ENCODE assay signal across 10 mouse cellular contexts in the genomic region with DNA sequence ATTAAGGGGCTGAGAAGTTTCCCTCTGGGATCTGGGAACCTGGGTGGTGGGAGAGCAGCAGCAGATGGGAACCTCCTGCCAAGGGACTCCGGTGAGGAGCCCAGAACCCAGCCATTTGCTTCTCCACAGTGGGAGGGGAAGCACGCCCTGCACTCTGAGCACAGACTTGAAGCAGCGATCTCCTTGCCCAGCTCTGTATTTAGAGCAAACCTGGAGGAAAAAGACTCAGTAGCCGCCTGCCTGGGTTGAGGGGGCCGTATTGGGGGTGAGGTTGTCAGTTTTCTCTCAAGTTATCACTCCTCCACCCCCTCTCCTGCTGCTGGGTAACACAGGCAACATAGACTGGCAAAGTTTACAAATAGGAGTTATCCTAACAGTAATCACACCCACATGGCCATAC. TPM values are rescaled to one million over a fixed set of nuclear protein-coding genes. Genes with fewer than 3 reads are reported as not detected.
A peak's percentile ranks its signal among the peaks of the same experiment; 100 is the strongest.
DNase-seq lines count a peak whose midpoint lies in the region; ATAC-seq and TF ChIP-seq lines count a peak whose summit lies in the region.
"Had no signal": no experiment of that assay in that cellular context is flagged by ENCODE, and none has a peak within 500 bp of the region (broad histone marks: within the 10 kb centered on the region; RNA-seq: fewer than 3 reads in every experiment).

No protein-coding gene starts in this region.

- H3K9ac ChIP-seq in midbrain, embryonic 12.5 days (replicated peaks) = no peak overlapping the region

- H3K27ac ChIP-seq in layer of hippocampus, adult 2 months = no peak overlapping the region
- no peak overlapping the region for H3K27ac ChIP-seq in bone marrow macrophage, adult 2 months (ENCODE audit: insufficient read depth, low read depth, low read length)
- H3K27ac ChIP-seq in midbrain, embryonic 12.5 days (replicated peaks) = no peak overlapping the region

- no peaks in the 10 kb centered on the region for H3K9me3 ChIP-seq in midbrain, embryonic 12.5 days

- WGBS in midbrain, embryonic 12.5 days = 19% methylated on average over 5 of the region's 5 CpGs

- peak; percentile 33 to 51; a peak in 2 of 4 replicates for ATAC-seq in hematopoietic stem cell, adult 5-6 weeks (replicated peaks in 1 of 2; ENCODE audit: insufficient read depth in 1 of 2, low FRiP score in 2 of 2, low TSS enrichment in 1 of 2, low read depth in 1 of 2, poor library complexity in 2 of 2, severe bottlenecking in 2 of 2)
- peak; percentile 35; the same call in 1 of the 2 replicates for ATAC-seq in midbrain, embryonic 12.5 days (ENCODE audit: low FRiP score, low read depth)
- ATAC-seq in megakaryocyte progenitor cell, adult 5-6 weeks (replicated peaks; ENCODE audit: poor library complexity) = no peak

- no peak for TF ChIP-seq CTCF in layer of hippocampus, adult 2 months (conservative IDR thresholded peaks at IDR 0.05)
- no peak for TF ChIP-seq CTCF in bone marrow macrophage, adult 2 months (IDR thresholded peaks at IDR 0.05; ENCODE audit: low read depth, low read length)

- no peak for TF ChIP-seq POLR2A in bone marrow macrophage, adult 2 months (IDR thresholded peaks at IDR 0.05; ENCODE audit: borderline replicate concordance, low read depth, low read length)

- peaks cover 65% of the 10 kb centered on the region for H3K27me3 ChIP-seq in midbrain, embryonic 12.5 days

- DNase-seq in layer of hippocampus, adult 2 months (ENCODE audit: low spot score in 2 of 2) = no peak
- no peak for DNase-seq in layer of hippocampus, adult 18-20 months (ENCODE audit: low spot score in 2 of 2)
- no peak for DNase-seq in thymus, postnatal 4 days
- DNase-seq in frontal cortex, postnatal 36 days (ENCODE audit: low spot score in 2 of 2) = no peak
- DNase-seq: cerebellum, adult 9-11 months had no signal

- H3K4me1 ChIP-seq in bone marrow macrophage, adult 2 months (ENCODE audit: control insufficient read depth, insufficient read depth, low read length) = no peaks in the 10 kb centered on the region
- H3K4me1 ChIP-seq in midbrain, embryonic 12.5 days = no peaks in the 10 kb centered on the region; the same call in 1 of the 2 replicates

- H3K4me2 ChIP-seq in midbrain, embryonic 12.5 days (replicated peaks) = peak overlapping the region; percentile 33

- peak overlapping the region; percentile 35 for H3K4me3 ChIP-seq in layer of hippocampus, adult 2 months
- 0 out of 2 replicates have a peak overlapping the region, but pooled peaks have one; percentile 3 for H3K4me3 ChIP-seq in bone marrow macrophage, adult 2 months (ENCODE audit: insufficient read depth, low read length)
- H3K4me3 ChIP-seq in midbrain, embryonic 12.5 days = peak overlapping the region; percentile 12; the same call in 1 of the 2 replicates

- H3K36me3 ChIP-seq in midbrain, embryonic 12.5 days = no peaks in the 10 kb centered on the region

RNA-seq across cellular contexts. Expression of gene Arx, which starts 4.5 kb away (rescaled TPM):
- 10 to 100 TPM; 18.3 to 19.3 TPM for total RNA-seq in layer of hippocampus, adult 2 months (2021)
- total RNA-seq in layer of hippocampus, adult 18-20 months (2021) = 10 to 100 TPM; 19.0 to 22.8 TPM
- polyA plus RNA-seq in bone marrow macrophage, adult 2 months (2012; ENCODE audit: insufficient read depth, insufficient read length, missing spikeins) = not detected in 2 replicates
- not detected in 2 replicates for total RNA-seq in hematopoietic stem cell, adult 5-6 weeks (2017)
- 13.9 and 25.5 TPM in 2 replicates for polyA plus RNA-seq in midbrain, embryonic 12.5 days (2016; fragmentation: Nextera tagmentation; extraction: Ambion mirVana)
- 0.10 TPM in 1 of 2 replicates, not detected in the other for total RNA-seq in megakaryocyte progenitor cell, adult 5-6 weeks (2015)
- total RNA-seq in megakaryocyte progenitor cell, adult 5-6 weeks (2017) = not detected in 2 replicates
- total RNA-seq: megakaryocyte-erythroid progenitor cell, adult 5-6 weeks had no signal

Comparison
In these comparisons a context has a peak if more than half of its experiments do, and no peak if none do; other contexts are left out.
1. RNA of gene Arx, which starts 4.5 kb away (total RNA-seq): 19.0 to 22.8 TPM in layer of hippocampus, adult 18-20 months and 18.3 to 19.3 TPM in layer of hippocampus, adult 2 months; not detected in hematopoietic stem cell, adult 5-6 weeks and 0.10 TPM in megakaryocyte progenitor cell, adult 5-6 weeks; every median in the first group is over 10 times any median in the second.
2. Peak in every context shown above with its lines, with median percentiles within 50 percentile points of each other: H3K4me3 ChIP-seq.